Mouse (Mus musculus): ENCODE measurements at regions not wholly inside any gene's neighbourhood (a gene's known extent, or its start where the extent isn't known, plus 50 kb on each side); places are given as distances from the start of the nearest gene placed in this dataset.
A peak's percentile ranks its signal among the peaks of the same experiment; 100 is the strongest.

DNA sequence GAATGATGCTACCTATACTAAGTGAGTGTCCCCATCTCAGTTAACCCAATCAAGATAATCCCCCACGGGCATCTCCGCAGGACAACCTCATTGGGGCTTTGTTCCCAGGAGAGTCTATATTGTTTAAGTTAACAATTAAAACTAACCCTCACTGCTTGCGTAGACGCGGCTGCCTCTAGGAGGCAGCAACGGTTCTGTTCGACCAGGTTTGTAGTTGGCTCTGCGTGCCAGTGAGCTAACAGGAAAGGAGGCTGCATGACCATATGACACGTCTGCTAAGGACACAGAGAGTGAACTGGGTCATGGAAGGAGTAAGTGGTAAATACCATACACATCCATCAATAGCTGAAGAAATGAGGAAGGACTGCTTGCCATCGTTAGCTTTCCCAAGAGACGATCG is 92.0 kb downstream of the Mis18a start:
- no peaks in the 10 kb centered on the region for H3K36me3 ChIP-seq (ENCODE audit: control insufficient read depth, insufficient read depth, low read length)
- H3K4me3 ChIP-seq (ENCODE audit: low read depth, low read length) = no peak overlapping the region
- no peak for ATAC-seq
- no peaks in the 10 kb centered on the region for H3K4me1 ChIP-seq (ENCODE audit: control insufficient read depth, insufficient read depth, low read length)
- no peak overlapping the region for H3K27ac ChIP-seq (ENCODE audit: low read length)
- H3K9ac ChIP-seq (ENCODE audit: low read depth, low read length) = no peak overlapping the region
- no peak overlapping the region for H3K4me2 ChIP-seq (ENCODE audit: low read length)
- H3K27me3 ChIP-seq (ENCODE audit: control insufficient read depth, insufficient read depth, low read depth, low read length) = no peaks in the 10 kb centered on the region
- no peaks in the 10 kb centered on the region for H3K9me3 ChIP-seq (replicated peaks; ENCODE audit: control insufficient read depth, low read length, poor library complexity, severe bottlenecking)
- WGBS = 43% methylated on average over 12 of the region's 12 CpGs

GRCm38 (mm10) chr16:90629976-90630375 is 97.2 kb downstream of the Mis18a start:
- Histone ChIP-seq H3K4me1 (ENCODE audit: control insufficient read depth, insufficient read depth, low read length) (peaks cover 9% of the 10 kb centered on the region), H3K27me3 (ENCODE audit: control insufficient read depth, insufficient read depth, low read depth, low read length) (no peaks in the 10 kb centered on the region), H3K9me3 (replicated peaks; ENCODE audit: control insufficient read depth, low read length, poor library complexity, severe bottlenecking) (no peaks in the 10 kb centered on the region), H3K4me3 (ENCODE audit: low read depth, low read length) (no peak overlapping the region), H3K27ac (ENCODE audit: low read length) (no peak overlapping the region), H3K36me3 (ENCODE audit: control insufficient read depth, insufficient read depth, low read length) (no peaks in the 10 kb centered on the region), H3K9ac (ENCODE audit: low read depth, low read length) (no peak overlapping the region), H3K4me2 (ENCODE audit: low read length) (no peak overlapping the region)
- 29% methylated on average over 6 of the region's 6 CpGs for WGBS
- ATAC-seq = no peak

DNA sequence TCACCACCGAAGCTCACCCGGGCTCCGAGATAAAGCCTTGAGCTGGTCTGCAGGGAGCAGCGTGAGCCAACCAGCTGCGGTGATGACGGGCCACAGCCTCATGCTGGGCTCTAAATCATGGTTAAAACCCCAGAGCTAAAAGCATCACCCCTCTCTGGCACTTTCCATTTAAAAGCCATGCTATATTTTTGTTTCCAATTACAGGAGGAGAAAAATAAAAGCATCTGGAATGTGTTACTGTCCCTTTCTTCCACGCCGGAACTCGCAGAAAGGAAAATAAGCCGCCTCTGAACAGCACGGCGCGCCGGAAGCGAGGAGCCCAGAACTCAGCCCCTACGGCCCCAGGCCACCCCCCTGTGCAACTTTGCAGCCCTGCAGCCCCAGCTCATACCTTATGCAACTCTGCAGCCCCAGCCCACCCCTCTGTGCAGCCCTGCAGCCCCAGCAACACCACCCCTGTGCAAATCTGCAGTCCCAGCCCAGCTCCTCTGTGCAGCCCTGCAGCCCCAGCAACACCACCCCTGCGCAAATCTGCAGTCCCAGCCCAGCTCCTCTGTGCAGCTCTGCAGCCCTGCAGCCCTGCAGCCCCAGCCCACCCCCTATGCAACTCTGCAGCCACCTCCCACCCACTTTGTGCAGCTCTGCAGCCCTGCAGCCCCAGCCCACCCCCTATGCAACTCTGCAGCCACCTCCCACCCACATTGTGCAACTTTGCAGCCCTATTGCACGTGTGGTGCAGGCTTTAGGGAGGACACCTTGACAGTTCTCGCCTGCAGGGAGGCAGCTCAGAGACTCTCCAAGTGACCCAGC is 97.9 kb downstream of the Mis18a start:
- peak overlapping the region; percentile 1; the same call in 1 of the 2 replicates for H3K4me2 ChIP-seq (ENCODE audit: low read length)
- H3K27ac ChIP-seq (ENCODE audit: low read length) = 0 out of 2 replicates have a peak overlapping the region, but pooled peaks have one; percentile 1
- ATAC-seq = peak; percentile 67
- WGBS = 27% methylated on average over 19 of the region's 19 CpGs
- H3K9ac ChIP-seq (ENCODE audit: low read depth, low read length) = no peak overlapping the region; the same call in 1 of the 2 replicates
- no peaks in the 10 kb centered on the region for H3K9me3 ChIP-seq (replicated peaks; ENCODE audit: control insufficient read depth, low read length, poor library complexity, severe bottlenecking)
- H3K4me1 ChIP-seq (ENCODE audit: control insufficient read depth, insufficient read depth, low read length) = peaks cover 9% of the 10 kb centered on the region
- no peaks in the 10 kb centered on the region for H3K36me3 ChIP-seq (ENCODE audit: control insufficient read depth, insufficient read depth, low read length)
- no peak overlapping the region for H3K4me3 ChIP-seq (ENCODE audit: low read depth, low read length)
- H3K27me3 ChIP-seq (ENCODE audit: control insufficient read depth, insufficient read depth, low read depth, low read length) = no peaks in the 10 kb centered on the region

GRCm38 (mm10) chr16:90628605-90629120 is 98.5 kb downstream of the Mis18a start:
- no peak overlapping the region for H3K4me2 ChIP-seq (ENCODE audit: low read length)
- no peak overlapping the region for H3K4me3 ChIP-seq (ENCODE audit: low read depth, low read length)
- no peaks in the 10 kb centered on the region for H3K27me3 ChIP-seq (ENCODE audit: control insufficient read depth, insufficient read depth, low read depth, low read length)
- no peaks in the 10 kb centered on the region for H3K36me3 ChIP-seq (ENCODE audit: control insufficient read depth, insufficient read depth, low read length)
- no peaks in the 10 kb centered on the region for H3K9me3 ChIP-seq (replicated peaks; ENCODE audit: control insufficient read depth, low read length, poor library complexity, severe bottlenecking)
- H3K27ac ChIP-seq (ENCODE audit: low read length) = 0 out of 2 replicates have a peak overlapping the region, but pooled peaks have one; percentile 1
- H3K4me1 ChIP-seq (ENCODE audit: control insufficient read depth, insufficient read depth, low read length) = peaks cover 9% of the 10 kb centered on the region
- ATAC-seq = no peak
- 47% methylated on average over 13 of the region's 13 CpGs for WGBS
- H3K9ac ChIP-seq (ENCODE audit: low read depth, low read length) = no peak overlapping the region; the same call in 1 of the 2 replicates

GRCm38 (mm10) chr16:90626035-90626670 is 101.1 kb downstream of the Mis18a start:
- peaks cover 16% of the 10 kb centered on the region for H3K4me1 ChIP-seq (ENCODE audit: control insufficient read depth, insufficient read depth, low read length)
- WGBS = 78% methylated on average over 9 of the region's 9 CpGs
- H3K27me3 ChIP-seq (ENCODE audit: control insufficient read depth, insufficient read depth, low read depth, low read length) = no peaks in the 10 kb centered on the region
- no peak overlapping the region for H3K4me2 ChIP-seq (ENCODE audit: low read length)
- no peak overlapping the region for H3K4me3 ChIP-seq (ENCODE audit: low read depth, low read length)
- H3K9me3 ChIP-seq (replicated peaks; ENCODE audit: control insufficient read depth, low read length, poor library complexity, severe bottlenecking) = no peaks in the 10 kb centered on the region
- no peak for ATAC-seq
- no peaks in the 10 kb centered on the region for H3K36me3 ChIP-seq (ENCODE audit: control insufficient read depth, insufficient read depth, low read length)
- no peak overlapping the region for H3K9ac ChIP-seq (ENCODE audit: low read depth, low read length)
- H3K27ac ChIP-seq (ENCODE audit: low read length) = no peak overlapping the region

DNA sequence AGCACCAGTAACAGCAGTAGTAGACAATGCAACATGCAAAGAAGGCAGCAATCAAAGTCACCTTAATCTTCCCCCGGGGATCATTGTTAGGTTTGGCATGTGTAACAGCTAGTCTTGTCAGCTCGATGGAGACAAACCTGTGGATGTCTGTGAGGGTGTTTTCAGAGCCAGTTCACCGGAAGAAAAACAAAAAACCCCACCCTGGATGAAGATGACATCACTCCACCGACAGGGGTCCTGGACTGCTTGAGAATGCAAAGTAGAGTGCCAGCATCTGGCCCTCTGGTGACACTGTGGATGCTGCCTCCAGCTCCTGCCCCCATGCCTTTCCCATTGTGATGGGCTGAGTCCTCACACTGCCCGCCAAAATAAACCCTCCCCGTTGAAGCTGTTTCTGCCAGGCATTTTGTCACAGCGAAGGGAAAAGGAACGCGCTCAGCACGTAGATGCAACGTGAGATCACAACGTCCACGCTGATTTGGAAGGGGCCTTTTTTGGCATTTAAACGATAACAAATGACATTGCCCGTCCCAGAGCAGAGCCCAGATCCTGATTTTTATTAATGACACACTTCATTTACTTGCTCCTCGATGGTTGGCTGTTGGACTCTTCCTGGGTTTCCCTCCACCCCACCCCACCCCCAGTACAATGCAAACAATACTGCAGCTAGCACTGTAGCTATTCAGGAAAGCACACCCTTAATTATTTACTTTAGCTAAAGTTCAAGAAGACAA is 101.7 kb downstream of the Mis18a start:
- no peak for ATAC-seq
- Histone ChIP-seq H3K36me3 (ENCODE audit: control insufficient read depth, insufficient read depth, low read length) (no peaks in the 10 kb centered on the region), H3K4me1 (ENCODE audit: control insufficient read depth, insufficient read depth, low read length) (peaks cover 16% of the 10 kb centered on the region), H3K27me3 (ENCODE audit: control insufficient read depth, insufficient read depth, low read depth, low read length) (no peaks in the 10 kb centered on the region), H3K4me3 (ENCODE audit: low read depth, low read length) (no peak overlapping the region), H3K9me3 (replicated peaks; ENCODE audit: control insufficient read depth, low read length, poor library complexity, severe bottlenecking) (no peaks in the 10 kb centered on the region), H3K27ac (ENCODE audit: low read length) (no peak overlapping the region), H3K4me2 (ENCODE audit: low read length) (no peak overlapping the region), H3K9ac (ENCODE audit: low read depth, low read length) (no peak overlapping the region)
- 87% methylated on average over 16 of the region's 16 CpGs for WGBS

DNA sequence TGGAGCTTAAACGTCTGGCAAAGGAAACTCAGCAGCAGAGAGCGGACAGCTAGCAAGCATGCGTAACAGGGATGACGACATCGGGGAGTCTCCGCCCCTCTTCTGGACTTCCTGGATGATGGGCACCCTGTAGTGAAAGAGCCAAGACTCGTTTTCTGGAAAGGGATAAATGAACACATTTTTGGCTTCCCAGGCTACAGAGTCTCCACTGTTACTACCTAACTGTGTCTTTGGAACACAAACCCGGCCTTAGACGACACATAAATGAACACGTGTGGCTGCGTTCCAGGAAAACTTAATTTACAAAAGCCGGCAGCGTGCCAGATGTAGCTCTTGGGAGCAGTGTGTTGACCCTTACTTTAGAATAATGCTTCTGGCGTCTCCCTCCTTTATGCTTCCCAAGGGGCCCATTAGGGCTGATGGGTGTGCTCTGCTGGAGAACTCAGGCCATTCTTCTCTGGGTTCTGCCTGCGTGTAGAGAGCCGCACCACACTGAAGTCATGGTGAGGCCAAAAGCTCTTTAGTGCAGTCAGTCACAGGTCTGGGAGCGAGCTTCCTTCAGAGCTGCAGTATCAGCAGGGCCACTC is 103.1 kb downstream of the Mis18a start:
- Histone ChIP-seq H3K9ac (ENCODE audit: low read depth, low read length) (no peak overlapping the region), H3K36me3 (ENCODE audit: control insufficient read depth, insufficient read depth, low read length) (no peaks in the 10 kb centered on the region), H3K4me1 (ENCODE audit: control insufficient read depth, insufficient read depth, low read length) (peaks cover 10% of the 10 kb centered on the region), H3K4me2 (ENCODE audit: low read length) (0 out of 2 replicates have a peak overlapping the region, but pooled peaks have one; percentile 4), H3K4me3 (ENCODE audit: low read depth, low read length) (no peak overlapping the region), H3K27ac (ENCODE audit: low read length) (no peak overlapping the region), H3K9me3 (replicated peaks; ENCODE audit: control insufficient read depth, low read length, poor library complexity, severe bottlenecking) (no peaks in the 10 kb centered on the region), H3K27me3 (ENCODE audit: control insufficient read depth, insufficient read depth, low read depth, low read length) (no peaks in the 10 kb centered on the region)
- peak; percentile 55 for ATAC-seq
- WGBS = 55% methylated on average over 17 of the region's 17 CpGs

DNA sequence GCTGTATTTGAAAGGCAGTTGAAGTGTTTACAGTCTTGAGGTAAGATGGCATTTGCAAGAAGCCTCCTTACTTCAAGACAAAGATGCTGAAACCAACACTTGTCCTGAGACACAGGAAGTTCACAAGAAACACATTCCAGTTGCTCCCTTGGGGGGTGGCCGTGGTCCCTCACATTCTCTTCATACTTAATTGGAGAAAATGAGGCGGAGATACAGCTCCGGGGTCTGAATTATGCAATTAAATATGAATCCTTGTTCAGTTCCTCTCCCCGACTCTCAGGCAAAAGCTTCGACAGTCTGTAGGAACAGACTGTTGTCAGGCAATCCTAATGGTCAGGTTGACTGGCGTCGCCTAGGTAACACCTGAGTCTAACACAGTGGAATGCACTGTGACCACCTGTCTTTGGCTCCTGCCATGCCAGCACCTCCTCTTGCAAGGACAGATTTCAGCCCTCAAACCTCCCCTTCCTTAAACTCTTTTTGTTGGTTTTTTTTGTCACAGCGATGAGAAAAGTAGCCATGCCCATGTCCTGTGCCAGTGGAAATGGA is 104.5 kb downstream of the Mis18a start:
- Histone ChIP-seq H3K9ac (ENCODE audit: low read depth, low read length) (no peak overlapping the region), H3K27ac (ENCODE audit: low read length) (no peak overlapping the region), H3K4me1 (ENCODE audit: control insufficient read depth, insufficient read depth, low read length) (peaks cover 7% of the 10 kb centered on the region; the same call in 1 of the 2 replicates), H3K9me3 (replicated peaks; ENCODE audit: control insufficient read depth, low read length, poor library complexity, severe bottlenecking) (no peaks in the 10 kb centered on the region), H3K4me3 (ENCODE audit: low read depth, low read length) (no peak overlapping the region), H3K4me2 (ENCODE audit: low read length) (no peak overlapping the region), H3K27me3 (ENCODE audit: control insufficient read depth, insufficient read depth, low read depth, low read length) (no peaks in the 10 kb centered on the region), H3K36me3 (ENCODE audit: control insufficient read depth, insufficient read depth, low read length) (no peaks in the 10 kb centered on the region)
- WGBS = 71% methylated on average over 8 of the region's 8 CpGs
- ATAC-seq = 0 out of 2 replicates have a peak, but pooled peaks have one; percentile 34
